Mouse (Mus musculus): ENCODE results near the gene Traf7. TPM values are rescaled to one million over a fixed set of nuclear protein-coding genes. Genes with fewer than 3 reads are reported as not detected.

The Traf7 gene
- total and polyA plus RNA-seq, 3 experiments: 121 to 261 TPM; not detected in 1

DNA sequence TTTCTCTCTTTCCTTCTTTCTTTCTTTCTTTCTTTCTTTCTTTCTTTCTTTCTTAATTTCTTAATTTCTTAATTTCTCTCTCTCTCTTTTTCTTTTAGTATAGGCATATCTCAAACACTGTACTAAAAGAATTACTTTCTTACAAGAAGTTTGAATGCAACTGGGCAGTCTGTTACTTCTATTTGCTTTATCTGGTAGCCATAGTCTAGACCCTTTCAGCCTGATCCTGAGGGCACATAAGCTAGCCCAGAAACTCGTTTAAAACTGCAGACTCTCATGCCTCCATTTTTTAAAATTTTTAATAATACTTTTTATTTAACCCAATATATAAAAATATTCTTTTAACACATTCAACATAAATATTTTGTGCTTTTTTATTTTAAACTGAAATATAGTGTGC lies 48.3 kb downstream of the Traf7 start:
- H3K4me3 ChIP-seq (ENCODE audit: control insufficient read depth in 1 of 2, insufficient read depth in 1 of 2, low read depth in 2 of 2, low read length in 2 of 2): peak overlapping the region in 1 of 2 experiments; percentile 80; a peak in 2 of 4 replicates
- peak overlapping the region; percentile 55 for H3K9ac ChIP-seq (ENCODE audit: control insufficient read depth, low read depth, low read length, poor library complexity, severe bottlenecking)
- peak overlapping the region; percentile 72 for H3K27ac ChIP-seq (ENCODE audit: control insufficient read depth, low read depth, low read length)
- H3K79me2 ChIP-seq (ENCODE audit: control insufficient read depth, insufficient read depth, low read length, poor library complexity): peaks cover 7% of the 10 kb centered on the region
- DNase-seq (ENCODE audit: low read depth, low spot score): peak; percentile 57
- no peaks in the 10 kb centered on the region for H3K9me3 ChIP-seq (replicated peaks; ENCODE audit: insufficient read depth, low read length)
- H3K27me3 ChIP-seq (ENCODE audit: control insufficient read depth in 1 of 2, insufficient read depth in 2 of 2, low read length in 2 of 2): no peaks in the 10 kb centered on the region
- TF ChIP-seq MYC (IDR thresholded peaks at IDR 0.05; ENCODE audit: low read depth, low read length) (0 out of 2 replicates have a peak, but pooled peaks have one; percentile 3), RAD21 (IDR thresholded peaks at IDR 0.05; ENCODE audit: low read depth, low read length) (no peak)
- H3K36me3 ChIP-seq (ENCODE audit: control insufficient read depth in 1 of 2, insufficient read depth in 2 of 2, low read length in 2 of 2): peaks cover 0 to 8% of the 10 kb centered on the region in 2 experiments; a peak in 2 of 4 replicates
- peaks cover 0 to 13% of the 10 kb centered on the region in 2 experiments; a peak in 3 of 4 replicates for H3K4me1 ChIP-seq (ENCODE audit: control insufficient read depth in 1 of 2, insufficient read depth in 2 of 2, low read length in 2 of 2)

DNA sequence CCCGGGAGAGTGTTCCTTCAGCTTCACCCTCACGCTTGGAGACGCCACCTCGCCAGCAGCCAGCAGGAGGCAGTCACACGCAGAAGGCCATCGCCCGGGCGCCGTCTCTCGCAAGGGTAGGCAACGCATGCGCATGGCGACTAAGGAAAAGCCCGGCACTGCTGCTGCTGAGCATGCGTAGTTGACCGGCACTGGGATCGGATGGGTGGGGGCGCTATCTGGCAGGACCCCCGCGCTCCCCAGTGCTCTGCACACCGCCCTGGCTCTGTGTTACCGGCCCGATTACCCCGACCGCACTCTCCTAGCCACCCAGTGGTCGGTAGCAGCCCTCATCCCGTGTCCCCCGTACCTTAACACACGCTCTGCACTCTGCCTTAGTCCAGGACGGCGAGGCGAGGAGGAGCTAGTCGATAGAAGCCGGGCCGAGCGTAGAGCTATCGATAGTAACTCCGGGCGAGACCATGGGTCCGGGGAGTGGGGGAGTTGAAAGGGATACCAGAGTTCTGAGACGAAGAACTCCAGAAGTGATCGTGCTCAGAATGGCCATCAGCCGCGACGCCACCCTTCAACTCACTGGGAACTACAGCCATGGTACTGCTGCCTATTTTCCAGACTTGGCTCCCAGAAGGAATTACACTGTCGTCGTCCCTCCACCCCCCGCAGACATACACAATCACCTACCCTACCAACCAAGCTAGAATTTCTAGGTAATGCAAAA lies 48.9 kb downstream of the Traf7 start, which contains the start of gene Mlst8:
Gene Mlst8, minus strand, starts transcription at position 416 of the 718 bp plus-strand sequence.
- peak within 1 kb of the TSS; percentile 77 to 80 for H3K4me3 ChIP-seq (ENCODE audit: control insufficient read depth in 1 of 2, insufficient read depth in 1 of 2, low read depth in 2 of 2, low read length in 2 of 2)
- peak within 1 kb of the TSS; percentile 95 for H3K9ac ChIP-seq (ENCODE audit: control insufficient read depth, low read depth, low read length, poor library complexity, severe bottlenecking)
- H3K27me3 ChIP-seq (ENCODE audit: control insufficient read depth in 1 of 2, insufficient read depth in 2 of 2, low read length in 2 of 2): no peaks in the 10 kb centered on the region
- H3K4me1 ChIP-seq (ENCODE audit: control insufficient read depth in 1 of 2, insufficient read depth in 2 of 2, low read length in 2 of 2): peaks cover 0 to 13% of the 10 kb centered on the region in 2 experiments; a peak in 3 of 4 replicates
- peaks cover 7% of the 10 kb centered on the region for H3K79me2 ChIP-seq (ENCODE audit: control insufficient read depth, insufficient read depth, low read length, poor library complexity)
- peaks cover 0 to 8% of the 10 kb centered on the region in 2 experiments; a peak in 2 of 4 replicates for H3K36me3 ChIP-seq (ENCODE audit: control insufficient read depth in 1 of 2, insufficient read depth in 2 of 2, low read length in 2 of 2)
- peak within 1 kb of the TSS; percentile 90 for H3K27ac ChIP-seq (ENCODE audit: control insufficient read depth, low read depth, low read length)
- H3K9me3 ChIP-seq (replicated peaks; ENCODE audit: insufficient read depth, low read length): no peaks in the 10 kb centered on the region
- peak; percentile 98 for DNase-seq (ENCODE audit: low read depth, low spot score)
- TF ChIP-seq GATA1 (IDR thresholded peaks at IDR 0.05; ENCODE audit: low read depth, low read length): 0 out of 2 replicates have a peak, but pooled peaks have one; percentile 24
- no peak for TF ChIP-seq TAL1 (IDR thresholded peaks at IDR 0.05; ENCODE audit: low read length)
- TF ChIP-seq CTCF (IDR thresholded peaks at IDR 0.05 in 2 of 3, conservative IDR thresholded peaks at IDR 0.05 in 1 of 3; ENCODE audit: control insufficient read depth in 1 of 3, insufficient read depth in 1 of 3, low read depth in 2 of 3, low read length in 3 of 3, poor library complexity in 1 of 3, severe bottlenecking in 1 of 3): peak; percentile 74 to 96 (median 81)
- no peak; the same call in 1 of the 2 replicates for TF ChIP-seq USF1 (IDR thresholded peaks at IDR 0.05; ENCODE audit: low read depth, low read length)
- TF ChIP-seq RCOR1 (IDR thresholded peaks at IDR 0.05; ENCODE audit: low read depth, low read length): no peak; the same call in 1 of the 2 replicates
- peak; percentile 91 for TF ChIP-seq MAZ (IDR thresholded peaks at IDR 0.05; ENCODE audit: low read depth, low read length)
- TF ChIP-seq MAFK (IDR thresholded peaks at IDR 0.05; ENCODE audit: borderline replicate concordance, low read depth, low read length): no peak
- no peak for TF ChIP-seq CHD2 (IDR thresholded peaks at IDR 0.05; ENCODE audit: low read length)
- TF ChIP-seq MYC (IDR thresholded peaks at IDR 0.05; ENCODE audit: low read depth, low read length): 0 out of 2 replicates have a peak, but pooled peaks have one; percentile 35
- TF ChIP-seq ZC3H11A (IDR thresholded peaks at IDR 0.05; ENCODE audit: low read depth, low read length): no peak
- peak; percentile 54 for TF ChIP-seq SMC3 (IDR thresholded peaks at IDR 0.05; ENCODE audit: low read depth, low read length)
- TF ChIP-seq USF2 (IDR thresholded peaks at IDR 0.05; ENCODE audit: borderline replicate concordance in 1 of 2, insufficient read depth in 1 of 2, low read depth in 1 of 2, low read length in 2 of 2): no peak
- TF ChIP-seq TBP (IDR thresholded peaks at IDR 0.05; ENCODE audit: low read depth, low read length): no peak; the same call in 1 of the 2 replicates
- no peak for TF ChIP-seq POLR2AphosphoS5 (IDR thresholded peaks at IDR 0.05; ENCODE audit: borderline replicate concordance, low read depth, low read length)
- no peak for TF ChIP-seq GABPA (IDR thresholded peaks at IDR 0.05; ENCODE audit: low read depth, low read length)
- TF ChIP-seq KAT2A (conservative IDR thresholded peaks at IDR 0.05; ENCODE audit: low read depth, low read length): no peak; the same call in 1 of the 2 replicates
- TF ChIP-seq ZKSCAN1 (IDR thresholded peaks at IDR 0.05; ENCODE audit: low read depth, low read length): no peak
- peak; percentile 89 for TF ChIP-seq SIN3A (IDR thresholded peaks at IDR 0.05; ENCODE audit: low read length)
- peak; percentile 60 for TF ChIP-seq ELF1 (IDR thresholded peaks at IDR 0.05; ENCODE audit: low read depth, low read length)
- peak; percentile 91 to 95 for TF ChIP-seq POLR2A (IDR thresholded peaks at IDR 0.05; ENCODE audit: control insufficient read depth in 1 of 2, insufficient read depth in 1 of 2, low read depth in 1 of 2, low read length in 2 of 2, poor library complexity in 1 of 2)
- peak; percentile 68; the same call in 1 of the 2 replicates for TF ChIP-seq MEF2A (IDR thresholded peaks at IDR 0.05; ENCODE audit: extremely low read depth, insufficient replicate concordance, low read depth, low read length, poor library complexity, severe bottlenecking)
- TF ChIP-seq BHLHE40 (IDR thresholded peaks at IDR 0.05; ENCODE audit: borderline replicate concordance, low read depth, low read length): no peak
- TF ChIP-seq NELFE (IDR thresholded peaks at IDR 0.05; ENCODE audit: low read depth, low read length): peak; percentile 96
- TF ChIP-seq E2F4 (IDR thresholded peaks at IDR 0.05; ENCODE audit: borderline replicate concordance, low read depth, low read length): no peak
- TF ChIP-seq CHD1 (IDR thresholded peaks at IDR 0.05; ENCODE audit: low read depth, low read length): peak; percentile 99
- peak; percentile 89 for TF ChIP-seq MXI1 (IDR thresholded peaks at IDR 0.05; ENCODE audit: low read depth, low read length)
- TF ChIP-seq TCF12 (IDR thresholded peaks at IDR 0.05; ENCODE audit: low read depth, low read length): peak; percentile 64
- TF ChIP-seq MAX (IDR thresholded peaks at IDR 0.05; ENCODE audit: low read length): peak; percentile 71
